Mouse (Mus musculus): ENCODE data around the gene Zfr2.
"Not testable (repeated sequence)": the region's sequence is repeated elsewhere in the genome, so short reads cannot be mapped to it uniquely, and the experiment has no call there.

Gene Zfr2

DNA sequence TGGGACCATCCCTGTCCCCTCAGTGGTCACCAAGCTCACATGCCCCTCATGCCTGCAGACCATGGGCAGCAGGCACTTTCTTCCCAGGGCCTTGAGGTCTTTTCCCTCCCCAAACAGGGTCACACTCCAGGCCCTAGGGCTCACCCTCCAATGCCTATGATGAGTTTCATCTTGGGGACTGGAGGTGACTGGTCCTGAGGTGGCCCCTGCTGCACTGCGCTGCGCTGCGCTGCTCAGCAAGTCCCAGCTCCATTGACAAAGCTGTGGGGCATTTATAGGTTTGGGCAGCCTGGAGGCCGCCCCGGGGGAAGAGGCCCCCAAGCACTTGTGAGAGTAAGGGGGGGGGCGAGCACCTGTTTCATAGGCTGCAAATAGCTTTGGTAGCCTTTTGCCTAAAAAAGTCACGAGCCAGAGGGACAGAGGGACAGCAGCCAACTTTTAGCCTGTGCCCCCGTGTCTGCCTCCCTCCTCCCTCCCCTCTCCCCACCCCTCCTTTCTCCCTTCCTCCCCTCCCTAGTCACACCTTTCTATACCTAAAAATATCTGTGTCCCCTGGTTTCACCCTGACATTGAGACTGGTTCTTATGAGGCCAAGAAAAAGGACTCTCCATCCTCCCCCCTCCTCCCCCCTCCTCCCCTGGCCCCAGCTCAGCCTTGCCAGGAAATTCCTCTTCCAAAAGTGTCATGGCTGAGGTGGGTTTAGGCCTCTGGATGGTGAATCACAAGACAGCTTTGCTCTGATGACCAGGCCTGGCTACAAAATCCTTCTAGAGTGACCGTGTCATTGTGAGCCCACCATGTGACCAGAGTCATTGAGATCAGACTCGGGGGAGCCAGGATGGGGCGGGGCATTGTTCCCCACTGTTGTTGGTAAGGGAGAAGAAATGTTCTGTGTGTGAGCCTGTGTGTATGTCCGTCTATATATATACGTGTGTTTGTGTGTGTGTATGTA is 30.9 kb upstream of the Zfr2 start, which contains the start of gene Nmrk2:
Nmrk2 (minus strand) TSS at position 245 of the 952 bp plus-strand sequence.
- no peak for DNase-seq (ENCODE audit: extremely low read depth, insufficient read length, low spot score)

- DNase-seq (ENCODE audit: extremely low read depth, insufficient read length, low spot score): no peak
Measured at GRCm38 (mm10) chr10:81202978-81203720, 29.8 kb upstream of the Zfr2 start.

DNA sequence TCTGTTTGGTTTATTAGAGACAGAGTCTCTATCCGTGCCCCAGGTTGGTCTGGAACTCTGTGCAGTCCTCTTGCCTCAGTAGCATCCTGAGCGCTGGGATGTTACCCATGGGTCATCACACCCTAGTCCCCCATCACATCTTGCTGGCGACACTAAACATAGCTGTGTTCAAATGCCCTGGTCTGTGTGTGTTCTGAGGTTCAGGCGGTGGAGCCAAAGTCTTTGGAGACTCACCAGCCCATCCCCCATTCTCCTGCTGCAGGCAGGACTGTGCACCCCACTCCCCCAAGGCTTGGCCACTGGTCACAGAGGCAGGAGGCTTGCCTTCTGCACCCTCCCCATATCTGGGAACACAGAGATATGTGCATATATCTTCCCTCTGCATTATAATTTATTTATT is 28.8 kb upstream of the Zfr2 start:
- no peak for DNase-seq (ENCODE audit: extremely low read depth, insufficient read length, low spot score)

DNA sequence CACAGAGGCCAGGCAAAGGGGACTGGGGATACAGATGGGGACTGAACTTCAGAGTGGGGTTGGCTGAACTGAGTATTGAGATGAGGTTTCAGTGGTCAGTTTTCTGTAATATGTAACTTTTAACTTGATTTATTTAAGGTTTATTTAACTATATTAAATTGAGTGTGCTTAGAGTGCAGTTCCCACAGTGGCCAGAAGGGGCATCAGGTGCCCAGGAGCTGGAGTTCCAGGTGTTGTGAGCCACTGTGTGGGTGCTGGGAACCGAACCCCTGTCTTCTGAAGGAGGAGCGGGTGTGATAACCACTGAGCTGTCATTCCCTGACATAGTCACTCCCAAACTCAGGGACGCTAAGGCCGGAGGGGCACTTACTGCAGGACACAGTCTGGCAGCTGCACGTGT is 22.8 kb upstream of the Zfr2 start:
- no peak for DNase-seq (ENCODE audit: extremely low read depth, insufficient read length, low spot score)

- DNase-seq (ENCODE audit: extremely low read depth, insufficient read length, low spot score): no peak
Measured at GRCm38 (mm10) chr10:81216260-81216659, 16.7 kb upstream of the Zfr2 start.

DNA sequence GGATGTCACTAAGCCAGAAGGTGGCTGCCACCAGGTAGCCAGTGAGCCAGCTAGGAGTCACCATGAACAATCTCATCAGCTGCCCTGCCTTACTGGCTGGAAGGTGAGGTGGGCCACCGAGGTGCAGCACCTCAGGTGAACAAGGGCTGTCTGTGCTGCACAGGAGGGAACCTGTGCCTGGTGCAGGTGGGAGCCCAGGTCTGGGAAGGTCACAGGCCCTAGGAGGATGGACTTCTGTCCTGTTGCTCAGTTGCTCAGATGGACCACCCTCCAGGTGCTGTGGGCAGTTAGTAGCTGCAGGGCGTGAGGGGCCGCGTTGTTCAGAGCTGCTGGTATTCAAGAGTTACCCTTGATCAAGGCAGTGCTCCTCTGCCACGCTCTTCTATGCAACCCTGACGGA is 16.1 kb upstream of the Zfr2 start:
- no peak for DNase-seq (ENCODE audit: extremely low read depth, insufficient read length, low spot score)

DNA sequence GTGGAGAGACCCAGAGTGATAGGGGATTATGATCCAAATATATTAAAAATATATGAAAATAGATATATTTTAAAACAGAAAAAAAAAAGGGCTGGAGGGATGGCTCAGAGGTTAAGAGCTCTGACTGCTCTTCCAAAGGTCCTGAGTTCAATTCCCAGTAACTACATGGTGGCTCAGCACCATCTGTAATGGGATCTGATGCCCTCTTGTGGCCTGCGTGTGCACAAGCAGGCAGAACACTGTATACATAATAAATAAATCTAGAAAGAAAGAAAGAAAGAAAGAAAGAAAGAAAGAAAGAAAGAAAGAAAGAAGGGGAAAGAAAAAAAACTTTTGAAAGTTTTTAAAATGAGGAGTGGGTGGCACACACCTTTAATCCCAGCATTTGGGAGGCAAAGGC is 15.7 kb upstream of the Zfr2 start:
- DNase-seq (ENCODE audit: extremely low read depth, insufficient read length, low spot score): not testable (repeated sequence)

GRCm38 (mm10) chr10:81217964-81218363 is 15.0 kb upstream of the Zfr2 start:
- DNase-seq (ENCODE audit: extremely low read depth, insufficient read length, low spot score): no peak

- DNase-seq (ENCODE audit: extremely low read depth, insufficient read length, low spot score): no peak
Measured at GRCm38 (mm10) chr10:81221402-81222015, 11.4 kb upstream of the Zfr2 start.

DNA sequence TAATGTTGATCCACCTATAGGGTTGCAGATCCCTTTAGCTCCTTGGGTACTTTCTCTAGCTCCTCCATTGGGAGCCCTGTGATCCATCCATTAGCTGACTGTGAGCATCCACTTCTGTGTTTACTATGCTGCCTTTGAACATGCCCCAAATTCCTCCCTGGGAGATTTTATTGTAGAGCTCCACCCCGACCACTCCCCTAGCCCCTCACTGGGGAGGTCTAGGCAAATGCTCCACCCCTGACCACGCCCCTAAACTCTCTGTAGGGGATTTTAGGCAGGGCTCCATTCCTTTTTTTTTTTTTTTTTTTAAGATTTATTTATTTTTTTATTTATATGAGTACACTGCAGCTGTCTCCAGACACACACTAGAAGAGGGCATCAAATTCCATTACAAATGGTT is 9.2 kb upstream of the Zfr2 start:
- not testable (repeated sequence) for DNase-seq (ENCODE audit: extremely low read depth, insufficient read length, low spot score)

GRCm38 (mm10) chr10:81229735-81230437 is 3.1 kb upstream of the Zfr2 start:
- no peak for DNase-seq (ENCODE audit: extremely low read depth, insufficient read length, low spot score)

DNA sequence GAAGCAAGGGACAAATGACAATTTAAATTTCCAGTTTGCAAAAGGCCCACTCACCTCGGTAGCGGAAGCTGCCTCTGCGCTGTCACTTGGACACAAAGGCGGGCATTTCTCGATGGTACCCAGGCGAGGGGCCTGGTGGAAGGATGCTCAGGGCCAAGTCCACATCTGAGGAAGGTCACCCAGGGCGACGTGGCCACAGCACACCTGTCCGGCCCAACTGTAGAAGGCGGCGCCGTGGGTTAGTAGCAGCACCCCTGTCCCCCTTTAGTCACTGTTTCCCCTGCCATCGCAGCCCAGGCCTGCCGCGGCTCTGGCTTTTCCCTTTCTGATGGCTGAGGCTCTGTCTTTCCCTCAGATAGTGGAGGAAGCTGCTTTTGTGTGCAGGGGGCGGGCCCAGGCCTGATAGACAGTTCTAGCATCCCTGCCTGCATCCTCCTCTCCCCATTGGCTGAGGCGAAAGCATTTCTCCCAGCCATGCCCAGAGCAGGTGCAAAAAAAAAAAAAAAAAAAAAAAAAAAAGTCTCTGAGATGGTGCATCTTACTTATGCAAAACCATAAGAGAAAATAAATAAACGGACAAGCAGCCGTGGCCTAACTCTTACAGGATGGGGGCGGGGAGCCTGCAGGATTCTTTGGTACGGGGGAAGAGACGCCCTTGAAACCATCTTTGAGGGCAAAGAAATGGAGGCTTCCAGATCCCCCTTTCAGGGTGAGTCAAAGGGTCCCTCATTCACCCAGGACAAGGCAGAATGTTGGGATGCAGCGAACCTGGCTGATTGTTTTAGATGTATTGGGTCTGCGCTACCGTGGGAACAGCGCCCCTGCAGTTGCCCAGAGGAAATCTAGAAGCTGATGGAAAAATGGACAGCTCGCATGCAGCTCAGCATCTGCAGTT is 2.3 kb upstream of the Zfr2 start, which contains the start of gene Atcay:
Atcay (minus strand) TSS at position 396 of the 895 bp plus-strand sequence.
- DNase-seq (ENCODE audit: extremely low read depth, insufficient read length, low spot score): no peak

DNA sequence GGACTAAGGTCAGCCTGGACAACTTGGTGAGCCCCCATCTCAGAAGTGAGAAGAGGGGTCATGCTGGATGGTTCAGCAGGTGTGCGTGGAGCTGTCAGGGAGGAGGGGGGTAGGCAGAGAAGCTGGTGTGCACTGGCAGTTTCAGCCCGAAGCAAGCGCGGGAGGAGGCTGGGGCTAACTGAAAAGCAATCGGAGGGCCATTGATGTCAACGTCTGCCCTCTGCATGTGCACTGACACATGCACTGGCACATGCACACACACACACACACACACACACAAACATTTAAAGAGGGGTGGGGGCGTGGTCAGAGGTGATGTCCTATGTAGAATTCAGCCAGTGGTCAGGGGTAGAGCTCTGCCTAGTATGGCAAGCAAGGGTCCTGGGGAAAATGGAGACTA is 1.5 kb upstream of the Zfr2 start:
- DNase-seq (ENCODE audit: extremely low read depth, insufficient read length, low spot score): no peak

GRCm38 (mm10) chr10:81233226-81233585 is 251 bp downstream of the Zfr2 start:
- DNase-seq (ENCODE audit: extremely low read depth, insufficient read length, low spot score): no peak

DNA sequence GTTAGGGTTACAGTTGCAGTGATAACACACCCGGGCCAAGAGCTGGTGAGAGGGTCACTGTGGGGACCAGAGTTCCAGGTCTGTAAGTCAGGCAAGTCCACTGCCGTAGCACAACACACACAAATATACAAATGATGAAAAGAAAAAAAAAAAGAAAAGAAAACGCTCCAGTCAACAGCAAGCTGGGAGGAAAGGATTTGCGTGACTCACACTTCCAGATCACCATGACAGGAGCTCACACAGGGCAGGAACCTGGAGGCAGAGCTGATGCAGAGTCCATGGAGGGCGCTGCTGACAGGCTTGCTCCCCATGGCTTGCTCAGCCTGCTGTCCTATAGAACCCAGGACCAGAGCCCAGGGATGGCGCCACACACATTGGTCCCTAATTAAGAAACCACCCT is 1.3 kb downstream of the Zfr2 start:
- no peak for DNase-seq (ENCODE audit: extremely low read depth, insufficient read length, low spot score)

DNA sequence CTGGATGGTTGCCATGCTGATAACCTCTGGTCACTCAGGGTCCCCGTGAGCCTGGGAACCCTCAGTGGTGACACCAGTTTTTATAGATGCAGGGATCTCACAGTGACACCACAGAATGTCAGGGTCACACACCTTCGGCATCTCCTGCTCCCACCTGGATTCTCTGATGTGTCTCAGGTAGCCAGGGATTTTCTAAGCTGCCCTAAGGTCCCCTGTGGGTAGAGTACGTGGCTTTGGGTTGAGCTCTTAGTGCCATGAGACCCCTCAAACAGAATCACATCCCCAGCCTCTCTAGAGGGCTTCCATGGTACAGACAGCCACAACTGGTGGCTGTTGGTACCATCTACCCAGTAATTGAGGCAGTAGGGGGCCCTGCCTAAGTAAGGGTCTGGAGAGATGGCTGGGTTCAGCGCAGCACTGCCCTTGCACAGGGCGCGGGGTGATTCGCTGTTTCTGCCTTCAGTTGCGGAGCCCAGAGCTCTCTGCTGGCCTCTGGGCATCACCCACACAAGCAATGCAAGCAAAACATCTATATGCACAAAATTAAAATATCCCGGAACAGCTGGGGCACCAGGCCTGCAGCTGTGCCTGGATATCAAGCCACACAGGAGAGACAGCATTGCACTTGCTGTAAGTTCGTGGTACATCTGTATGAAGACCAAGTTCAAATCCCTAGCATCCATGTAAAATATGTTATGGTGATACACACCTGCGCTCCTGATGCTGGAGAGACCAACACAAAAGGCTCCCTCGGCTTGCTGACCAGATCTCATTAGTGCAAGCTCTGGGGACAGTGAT is 3.7 kb downstream of the Zfr2 start:
- no peak for DNase-seq (ENCODE audit: extremely low read depth, insufficient read length, low spot score)

DNA sequence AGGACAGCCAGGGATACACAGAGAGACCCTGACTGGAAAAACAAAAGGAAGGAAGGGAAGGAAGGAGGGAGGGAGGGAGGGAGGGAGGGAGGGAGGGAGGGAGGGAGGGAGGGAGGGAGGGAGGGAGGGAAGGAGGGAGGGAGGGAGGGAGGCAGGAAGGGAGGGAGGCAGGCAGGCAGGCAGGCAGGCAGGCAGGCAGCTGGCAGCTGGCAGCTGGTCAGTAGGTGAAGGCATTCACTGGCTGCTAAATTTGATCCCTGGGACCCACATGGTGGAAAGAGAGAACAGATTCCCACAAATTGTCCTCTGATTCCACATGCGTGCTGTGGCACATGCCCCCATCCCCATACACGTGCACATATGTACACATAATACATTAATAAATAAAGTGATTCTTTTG is 5.7 kb downstream of the Zfr2 start:
- no peak for DNase-seq (ENCODE audit: extremely low read depth, insufficient read length, low spot score)

DNA sequence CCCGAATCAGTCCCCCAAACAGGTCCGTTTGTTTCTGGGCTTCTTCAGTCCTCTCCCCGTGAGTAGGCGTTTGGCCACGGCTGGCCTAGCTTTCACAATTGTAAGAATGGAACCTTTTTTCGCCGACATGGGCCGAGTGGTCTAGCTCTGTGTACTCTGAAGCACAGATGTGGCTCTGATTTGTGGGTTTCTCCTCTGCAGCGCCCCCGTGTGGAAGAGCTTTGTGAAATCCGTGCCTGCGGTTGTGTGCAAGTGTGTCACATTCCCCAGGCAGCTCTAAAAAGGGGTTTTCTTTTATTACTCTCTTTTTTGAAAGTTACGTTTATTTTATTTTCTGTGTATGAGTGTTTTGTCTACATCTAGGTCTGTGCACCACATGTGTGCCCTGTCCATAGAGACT is 7.9 kb downstream of the Zfr2 start:
- no peak for DNase-seq (ENCODE audit: extremely low read depth, insufficient read length, low spot score)

DNA sequence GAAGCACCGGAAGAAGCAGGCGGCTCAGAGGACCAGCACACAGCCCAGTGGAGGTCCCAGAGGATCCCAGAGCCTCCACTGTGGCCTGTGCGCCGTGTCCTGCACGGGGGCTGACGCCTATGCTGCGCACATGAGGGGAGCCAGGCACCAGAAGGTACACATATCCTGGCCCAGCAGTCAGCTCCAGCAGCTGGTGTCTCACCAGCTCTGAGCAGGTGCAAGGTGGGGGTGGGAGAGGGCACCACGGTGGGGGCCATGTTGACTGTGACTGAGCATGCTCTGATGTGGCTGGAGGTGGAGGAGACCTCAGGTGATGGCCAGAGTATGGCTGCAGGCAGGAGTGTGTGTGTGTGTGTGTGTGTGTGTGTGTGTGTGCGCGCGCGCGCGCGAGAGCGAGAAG is 9.1 kb downstream of the Zfr2 start:
- DNase-seq (ENCODE audit: extremely low read depth, insufficient read length, low spot score): no peak

All from 3134 (cell line).